Mouse (Mus musculus) olfactory bulb, adult 2 months (tissue): Measurements from ENCODE around the gene Dpt. TPM values are rescaled to one million over a fixed set of nuclear protein-coding genes. Genes with fewer than 3 reads are reported as not detected.

Source experiments
- H3K27ac ChIP-seq: fragments of 200-500 bp; 2 replicates; pipeline ENCODE4 v1.5.1; 2012; ENCODE audit warnings: low read depth, low read length; ENCODE audit not compliant: insufficient read depth
- H3K4me1 ChIP-seq: fragments of 200-500 bp; 2 replicates; pipeline ENCODE4 v1.6.1; 2012; ENCODE audit warnings: low read length; ENCODE audit not compliant: control insufficient read depth, insufficient read depth
- H3K4me3 ChIP-seq: fragments of 200-500 bp; 2 replicates; pipeline ENCODE4 v1.5.1; 2012; ENCODE audit warnings: mild to moderate bottlenecking, low read depth, low read length, moderate library complexity; ENCODE audit not compliant: insufficient read depth
- CTCF ChIP-seq: fragments of 200-500 bp; IDR thresholded peaks from 2 replicates; pipeline ENCODE4 v1.5.1; 2012; ENCODE audit warnings: low read depth, mild to moderate bottlenecking, low read length, moderate library complexity; ENCODE audit not compliant: insufficient read depth
- POLR2A ChIP-seq: fragments of 200-500 bp; IDR thresholded peaks from 2 replicates; pipeline ENCODE4 v1.6.1; 2012; ENCODE audit warnings: mild to moderate bottlenecking, low read depth, low read length, moderate library complexity; ENCODE audit not compliant: insufficient read depth
- WGBS: fragments of 180-500 bp; shearing (Covaris S2); methylation state at CpG from one replicate; pipeline ENCODE4 v1.1.7; 2018; 5-methylcytosine and 5-hydroxymethylcytosine counted together
- polyA plus RNA-seq: library from polyadenylated mRNA; stranded (reverse); fragments of >200 nt; gene quantifications from 2 replicates; pipeline ENCODE4 v1.2.4, GENCODE M21; 2012; ENCODE audit warnings: low replicate concordance; ENCODE audit not compliant: missing spikeins, insufficient read depth, insufficient read length

Dpt gene
- polyA plus RNA-seq, 1 experiment = not detected

- WGBS = 68% methylated on average over 7 of the region's 7 CpGs
- TF ChIP-seq CTCF (no peak), POLR2A (no peak)
- H3K27ac ChIP-seq = no peak overlapping the region
- no peak overlapping the region for H3K4me3 ChIP-seq
- H3K4me1 ChIP-seq = 0 out of 2 replicates have a peak, but pooled peaks cover 2% of the 10 kb centered on the region
Measured at GRCm38 (mm10) chr1:164870694-164871093, 74.2 kb downstream of the Dpt start.

Other genes with a start within 250 kb of the Dpt start
- gene Xcl1, start 138.9 kb downstream of the Dpt start, polyA plus RNA-seq = not detected in 2 replicates